ENCODE assay signal across 13 mouse cellular contexts in the genomic region with DNA sequence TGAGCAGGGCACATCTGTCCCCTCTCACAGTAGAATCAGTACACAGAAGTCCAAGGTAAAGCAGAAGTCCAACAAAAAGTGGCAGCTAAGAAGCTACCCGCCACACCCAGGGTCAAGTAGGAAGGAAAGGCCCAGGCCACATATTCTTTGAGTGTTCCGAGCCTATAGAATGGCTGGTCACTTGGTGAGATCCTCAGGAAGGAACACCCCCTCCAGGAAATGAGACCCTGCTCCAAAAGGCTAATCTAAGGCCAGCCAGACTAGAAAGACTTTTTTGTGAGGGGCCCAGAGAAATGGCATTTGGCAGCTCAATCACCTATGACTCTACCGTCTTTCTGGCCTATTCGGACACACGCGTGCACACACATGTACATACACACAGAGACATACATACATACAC. TPM values are rescaled to one million over a fixed set of nuclear protein-coding genes. Genes with fewer than 3 reads are reported as not detected.
DNase-seq lines count a peak whose midpoint lies in the region; ATAC-seq and TF ChIP-seq lines count a peak whose summit lies in the region.
"Had no signal": no experiment of that assay in that cellular context is flagged by ENCODE, and none has a peak within 500 bp of the region (broad histone marks: within the 10 kb centered on the region; RNA-seq: fewer than 3 reads in every experiment).

No protein-coding gene starts in this region.

- intact Hi-C loops in heart, postnatal 25 days (cut with DNase I), result no loop called here

- TF ChIP-seq POLR2A in liver, adult 2 months (IDR thresholded peaks at IDR 0.05; ENCODE audit: extremely low read depth, insufficient read depth, low read length), result no peak
- no peak for TF ChIP-seq POLR2A in myocyte (IDR thresholded peaks at IDR 0.05; ENCODE audit: insufficient read length, low read depth)

- H3K27ac ChIP-seq in liver, adult 2 months (replicated peaks; ENCODE audit: insufficient read depth, low read depth, low read length), result peak overlapping the region; percentile 31
- H3K27ac ChIP-seq in embryonic facial prominence, embryonic 13.5 days, result peak overlapping the region; percentile 95
- no peak overlapping the region for H3K27ac ChIP-seq in forebrain, embryonic 16.5 days (ENCODE audit: low read length)

- peaks cover 2% of the 10 kb centered on the region; the same call in 1 of the 2 replicates for H3K4me1 ChIP-seq in liver, adult 2 months (ENCODE audit: control insufficient read depth, insufficient read depth, low read length)
- peaks cover 61% of the 10 kb centered on the region for H3K4me1 ChIP-seq in embryonic facial prominence, embryonic 13.5 days
- H3K4me1 ChIP-seq in forebrain, embryonic 16.5 days (replicated peaks; ENCODE audit: control insufficient read depth, insufficient read depth, low read length), result peaks cover 21% of the 10 kb centered on the region

- H3K27me3 ChIP-seq in liver, adult 2 months (ENCODE audit: control insufficient read depth, insufficient read depth, low read length), result no peaks in the 10 kb centered on the region
- no peaks in the 10 kb centered on the region for H3K27me3 ChIP-seq in embryonic facial prominence, embryonic 13.5 days
- no peaks in the 10 kb centered on the region for H3K27me3 ChIP-seq in myocyte (ENCODE audit: control insufficient read depth, insufficient read depth, insufficient read length)
- no peaks in the 10 kb centered on the region for H3K27me3 ChIP-seq in forebrain, embryonic 16.5 days (replicated peaks; ENCODE audit: control insufficient read depth, insufficient read depth, low read length)

- no peak for TF ChIP-seq CTCF in liver, adult 2 months (IDR thresholded peaks at IDR 0.05; ENCODE audit: low read depth, low read length)

- H3K79me2 ChIP-seq in liver, adult 2 months (ENCODE audit: control insufficient read depth, insufficient read depth, low read length), result no peaks in the 10 kb centered on the region
- H3K79me2 ChIP-seq in myocyte (ENCODE audit: control insufficient read depth, insufficient read depth), result no peaks in the 10 kb centered on the region

- H3K36me3 ChIP-seq in liver, adult 2 months (ENCODE audit: control insufficient read depth, insufficient read depth, low read length), result no peaks in the 10 kb centered on the region
- H3K36me3 ChIP-seq in embryonic facial prominence, embryonic 13.5 days, result no peaks in the 10 kb centered on the region
- H3K36me3 ChIP-seq in myocyte (ENCODE audit: control insufficient read depth, insufficient read depth), result no peaks in the 10 kb centered on the region
- no peaks in the 10 kb centered on the region for H3K36me3 ChIP-seq in forebrain, embryonic 16.5 days (ENCODE audit: control insufficient read depth, insufficient read depth)

- H3ac ChIP-seq in myocyte (ENCODE audit: control insufficient read depth, insufficient read length), result no peak overlapping the region

- no peaks in the 10 kb centered on the region for H3K9me3 ChIP-seq in embryonic facial prominence, embryonic 13.5 days
- no peaks in the 10 kb centered on the region for H3K9me3 ChIP-seq in forebrain, embryonic 16.5 days (ENCODE audit: control insufficient read depth, low read length)

- WGBS in liver, adult 2 months, result 89% methylated on average over 6 of the region's 6 CpGs
- WGBS in embryonic facial prominence, embryonic 13.5 days, result 31% methylated on average over 6 of the region's 6 CpGs
- WGBS in forebrain, embryonic 16.5 days, result 93% methylated on average over 6 of the region's 6 CpGs

- no peak overlapping the region for H3K4me3 ChIP-seq in liver, adult 2 months (ENCODE audit: insufficient read depth, low read depth, low read length)
- H3K4me3 ChIP-seq in embryonic facial prominence, embryonic 13.5 days, result no peak overlapping the region
- H3K4me3 ChIP-seq in myocyte, result no peak overlapping the region
- H3K4me3 ChIP-seq in forebrain, embryonic 16.5 days (replicated peaks; ENCODE audit: low read length), result no peak overlapping the region

- peak; percentile 91 for DNase-seq in heart, adult 11 months
- DNase-seq in heart, postnatal 25 days (ENCODE audit: low spot score), result no peak
- DNase-seq in liver, adult 2 months (ENCODE audit: extremely low read depth, low read depth, low spot score), result no peak
- no peak for DNase-seq in liver
- no peak for DNase-seq in layer of hippocampus, postnatal 14 days (ENCODE audit: low spot score in 2 of 2)
- DNase-seq: adrenal gland, postnatal 25 days; cerebellum, postnatal 14 days; kidney, adult 2 months; right cerebral cortex, postnatal 4 days had no signal

- no peak for ATAC-seq in embryonic facial prominence, embryonic 13.5 days (ENCODE audit: insufficient number of reproducible peaks, insufficient read depth, low FRiP score, low TSS enrichment, low read depth)
- ATAC-seq in forebrain, embryonic 16.5 days, result no peak

- H3K4me2 ChIP-seq in embryonic facial prominence, embryonic 13.5 days, result no peak overlapping the region
- H3K4me2 ChIP-seq in myocyte (ENCODE audit: low read depth), result peak overlapping the region; percentile 67
- H3K4me2 ChIP-seq in forebrain, embryonic 16.5 days (ENCODE audit: low read length), result no peak overlapping the region

- H3K9ac ChIP-seq in liver, adult 2 months (ENCODE audit: low read depth, low read length), result no peak overlapping the region
- no peak overlapping the region for H3K9ac ChIP-seq in embryonic facial prominence, embryonic 13.5 days
- no peak overlapping the region for H3K9ac ChIP-seq in forebrain, embryonic 16.5 days (replicated peaks; ENCODE audit: low read depth, low read length)

TF ChIP-seq in myocyte, 11 proteins besides CTCF, POLR2A, EP300 and RAD21:
- TF ChIP-seq E2F4 (IDR thresholded peaks at IDR 0.05; ENCODE audit: insufficient read depth) (no peak), USF1 (IDR thresholded peaks at IDR 0.05; ENCODE audit: low read depth) (no peak), CEBPB (IDR thresholded peaks at IDR 0.05; ENCODE audit: insufficient read depth, poor library complexity, severe bottlenecking) (no peak), MYOD1 (IDR thresholded peaks at IDR 0.05; ENCODE audit: control insufficient read depth in 1 of 3, insufficient read length in 2 of 3, low read depth in 2 of 3) (no peak)

RNA-seq across cellular contexts. Expression of gene Cfap161, which starts 18.3 kb away (rescaled TPM):
- not detected for total RNA-seq in heart, postnatal 25 days (2021)
- total RNA-seq in liver, adult 2 months (2014; rRNA removed), result not detected in 2 replicates
- not detected in 2 replicates for polyA plus RNA-seq in liver, adult 2 months (2012; rRNA removed)
- polyA plus RNA-seq in embryonic facial prominence, embryonic 13.5 days (2015; fragmentation: Nextera tagmentation; extraction: Ambion mirVana), result 0.39 and 0.41 TPM in 2 replicates
- 0.08 TPM for polyA plus RNA-seq in myocyte (2012; fragmentation: generic; extraction: Trizol)
- 0.73 and 0.91 TPM in 2 replicates for polyA plus RNA-seq in forebrain, embryonic 16.5 days (2015; fragmentation: Nextera tagmentation; extraction: Ambion mirVana)
- 1 to 10 TPM in 1 of 2 experiments, under 1 TPM in 1; 0.76 to 1.9 TPM for total RNA-seq in layer of hippocampus, postnatal 14 days (2021)
- polyA plus RNA-seq: C2C12; kidney, adult 2 months had no signal
